Mouse (Mus musculus): ENCODE data around the gene Coro1c. TPM values are rescaled to one million over a fixed set of nuclear protein-coding genes. Genes with fewer than 3 reads are reported as not detected.

Gene Coro1c
- total RNA-seq, 2 experiments from 2014 or later, result 55.8 to 80.5 TPM

GRCm38 (mm10) chr5:113862418-113862817, 46.1 kb downstream of the Coro1c start:
- no peak for ATAC-seq (replicated peaks; ENCODE audit: poor library complexity, severe bottlenecking)

DNA sequence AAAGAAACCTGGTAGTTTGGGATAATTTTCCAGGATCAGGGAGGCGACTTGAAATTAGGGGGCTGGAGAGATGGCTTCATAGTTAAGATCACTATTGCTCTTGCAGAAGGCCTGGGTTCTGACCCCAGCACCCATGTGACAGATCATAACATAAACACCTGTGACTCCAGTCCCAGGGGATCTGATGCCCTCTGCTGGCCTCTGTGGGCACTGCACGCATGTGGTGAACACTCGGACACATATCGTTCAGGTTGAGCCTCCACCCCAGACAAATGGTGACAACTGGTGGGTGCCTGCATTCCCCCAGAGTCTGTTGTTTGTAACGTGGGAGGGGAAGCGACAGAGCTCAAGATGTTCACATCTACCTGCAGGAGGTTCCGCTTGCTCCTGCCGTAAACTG, 47.3 kb downstream of the Coro1c start:
- ATAC-seq (replicated peaks; ENCODE audit: poor library complexity, severe bottlenecking), result no peak

DNA sequence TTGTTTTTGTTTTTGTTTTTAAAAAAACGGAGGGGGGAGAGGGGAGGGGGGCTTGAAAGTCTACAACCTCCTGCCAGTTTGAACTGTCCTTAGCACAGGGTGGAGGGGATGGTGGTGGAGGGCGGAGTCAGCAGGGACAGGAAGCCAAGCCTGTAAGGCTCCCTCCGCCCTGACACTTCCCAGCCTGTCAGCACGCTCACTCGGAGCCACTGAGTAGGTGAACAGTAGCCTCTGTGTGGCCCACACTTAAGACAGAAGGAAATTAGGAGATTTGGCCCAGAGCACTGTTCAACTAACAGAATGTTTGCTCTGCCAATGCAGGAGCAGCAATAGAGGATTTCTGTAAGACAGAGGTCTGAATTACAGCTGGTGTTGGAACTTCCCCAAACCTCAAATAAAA, 49.6 kb downstream of the Coro1c start:
- peak; percentile 44 for ATAC-seq (replicated peaks; ENCODE audit: poor library complexity, severe bottlenecking)

- no peak for ATAC-seq (replicated peaks; ENCODE audit: poor library complexity, severe bottlenecking)
Observed at GRCm38 (mm10) chr5:113858550-113858949, 50.0 kb downstream of the Coro1c start.

DNA sequence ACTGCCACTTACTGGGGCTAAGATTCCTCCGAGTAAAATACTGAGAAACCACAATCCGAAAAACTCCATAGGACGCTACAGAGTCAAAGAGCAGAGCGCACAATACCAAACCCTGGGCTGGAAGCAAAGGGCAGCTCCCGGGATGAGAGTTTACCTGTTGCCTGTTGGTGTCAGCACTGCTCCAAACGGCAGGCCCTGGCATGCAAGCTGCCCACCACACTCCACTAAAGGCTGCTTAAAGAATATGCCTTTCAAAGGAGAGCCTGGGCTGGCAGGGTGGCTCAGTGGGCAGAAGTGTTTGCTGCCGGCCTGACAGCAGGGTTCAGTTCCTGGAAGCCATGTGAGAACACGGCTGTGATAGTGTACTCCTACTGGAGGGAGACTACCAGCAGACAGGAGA, 50.9 kb downstream of the Coro1c start:
- ATAC-seq (replicated peaks; ENCODE audit: poor library complexity, severe bottlenecking), result no peak

DNA sequence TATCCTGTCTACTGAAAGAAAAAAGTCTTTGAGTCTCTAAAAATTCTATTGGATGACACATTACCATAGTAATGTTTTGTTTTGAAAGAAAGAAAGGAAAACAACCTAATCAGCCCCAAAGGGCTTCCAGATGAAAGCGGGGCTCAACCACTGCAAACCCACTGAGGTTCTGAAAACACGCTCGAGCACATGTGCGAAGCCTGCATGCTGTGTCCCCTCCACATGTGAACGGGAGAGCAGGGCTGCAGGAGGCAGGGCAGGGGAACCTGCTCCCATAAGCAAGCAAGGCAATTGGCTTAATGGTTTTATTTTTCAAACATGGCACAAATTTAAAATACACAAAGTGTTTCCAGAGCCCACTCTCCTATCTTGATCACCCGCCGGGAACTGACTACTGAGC, 51.9 kb downstream of the Coro1c start:
- no peak for ATAC-seq (replicated peaks; ENCODE audit: poor library complexity, severe bottlenecking)

DNA sequence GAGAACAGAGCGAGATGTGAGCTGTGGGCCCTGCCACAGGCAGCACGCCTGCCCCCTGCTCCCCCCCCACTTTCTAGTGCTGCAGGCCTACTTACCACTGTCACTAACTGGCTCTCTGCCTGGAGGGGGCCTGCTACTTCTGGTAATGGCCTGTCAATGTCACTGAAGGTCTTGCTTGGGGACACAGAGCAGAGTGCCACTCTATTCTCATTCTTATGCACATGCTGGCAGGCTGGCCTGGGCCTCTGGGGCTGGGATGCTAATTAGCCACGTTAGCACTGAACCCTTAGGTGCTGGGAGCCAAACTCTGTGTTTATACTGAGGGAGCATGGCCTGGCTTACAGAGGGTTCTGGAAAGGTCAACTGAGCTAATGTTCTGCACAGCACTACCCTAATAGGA, 52.9 kb downstream of the Coro1c start:
- ATAC-seq (replicated peaks; ENCODE audit: poor library complexity, severe bottlenecking), result no peak

GRCm38 (mm10) chr5:113855117-113855516, 53.4 kb downstream of the Coro1c start:
- no peak for ATAC-seq (replicated peaks; ENCODE audit: poor library complexity, severe bottlenecking)

DNA sequence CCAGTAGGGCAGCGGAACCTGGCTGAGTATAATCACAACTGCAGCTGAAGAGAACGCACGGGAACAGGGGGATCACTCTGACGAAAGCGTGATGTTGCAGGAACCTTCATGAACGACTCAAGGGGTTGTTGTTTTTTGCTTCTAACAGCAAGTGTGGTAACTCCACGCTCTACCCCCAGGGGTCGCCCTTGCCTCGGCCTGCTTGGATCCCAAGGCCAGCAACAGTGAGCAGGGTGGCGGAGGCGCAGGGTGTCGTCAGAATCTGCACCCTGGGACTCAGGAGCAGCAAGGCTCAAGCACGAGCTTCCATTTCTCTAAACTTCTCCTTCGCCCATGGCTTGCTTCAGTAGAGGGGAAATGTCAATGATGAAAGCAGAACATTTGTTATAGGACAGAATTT, 54.1 kb downstream of the Coro1c start:
- ATAC-seq (replicated peaks; ENCODE audit: poor library complexity, severe bottlenecking), result peak; percentile 84

- ATAC-seq (replicated peaks; ENCODE audit: poor library complexity, severe bottlenecking), result no peak
Observed at GRCm38 (mm10) chr5:113853541-113853940, 55.0 kb downstream of the Coro1c start.

DNA sequence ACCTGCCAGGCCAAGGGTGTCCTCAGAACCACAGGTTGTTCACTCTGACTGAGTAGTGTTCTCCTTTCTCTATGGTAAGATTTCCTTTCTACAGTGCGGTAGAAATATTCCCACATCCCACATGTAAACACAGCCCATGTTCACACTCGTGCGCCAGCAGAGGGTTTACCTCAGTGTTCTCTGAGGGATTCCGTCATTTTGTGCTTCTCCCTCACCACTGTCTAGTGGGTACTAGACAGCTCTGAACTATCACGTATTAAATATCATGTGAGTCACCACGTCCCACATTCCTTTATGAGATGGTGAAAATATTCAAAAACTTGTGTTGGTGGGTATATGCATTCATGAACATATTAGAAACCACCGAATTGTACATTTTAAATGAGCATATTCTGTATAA, 56.1 kb downstream of the Coro1c start:
- ATAC-seq (replicated peaks; ENCODE audit: poor library complexity, severe bottlenecking), result no peak

DNA sequence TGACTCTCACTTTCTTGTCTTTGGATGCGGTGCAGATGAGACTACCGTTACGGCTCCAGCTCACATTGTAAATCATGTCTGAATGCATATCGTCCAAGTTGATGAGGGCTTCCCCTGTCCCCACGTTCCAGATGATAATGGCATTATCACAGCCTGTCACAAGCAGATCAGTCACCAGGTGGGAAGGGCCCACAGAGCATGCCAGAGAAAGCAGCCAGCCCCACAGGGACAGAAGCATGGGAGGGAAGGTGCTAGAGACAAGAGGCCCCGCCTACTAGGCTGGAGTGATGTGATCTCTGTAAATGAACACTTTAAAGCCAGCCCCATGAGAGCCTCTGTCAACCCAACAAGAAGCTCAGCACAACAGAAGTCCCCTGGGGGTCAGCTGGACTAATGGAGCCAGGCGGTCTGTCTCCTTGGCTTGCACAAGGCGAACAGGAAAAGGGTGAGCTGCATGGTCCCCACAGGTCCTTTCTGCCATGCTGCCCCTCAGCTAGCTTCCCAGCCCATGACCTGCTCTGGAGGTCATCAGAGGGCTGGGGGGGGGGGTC, 57.8 kb downstream of the Coro1c start:
- no peak for ATAC-seq (replicated peaks; ENCODE audit: poor library complexity, severe bottlenecking)

DNA sequence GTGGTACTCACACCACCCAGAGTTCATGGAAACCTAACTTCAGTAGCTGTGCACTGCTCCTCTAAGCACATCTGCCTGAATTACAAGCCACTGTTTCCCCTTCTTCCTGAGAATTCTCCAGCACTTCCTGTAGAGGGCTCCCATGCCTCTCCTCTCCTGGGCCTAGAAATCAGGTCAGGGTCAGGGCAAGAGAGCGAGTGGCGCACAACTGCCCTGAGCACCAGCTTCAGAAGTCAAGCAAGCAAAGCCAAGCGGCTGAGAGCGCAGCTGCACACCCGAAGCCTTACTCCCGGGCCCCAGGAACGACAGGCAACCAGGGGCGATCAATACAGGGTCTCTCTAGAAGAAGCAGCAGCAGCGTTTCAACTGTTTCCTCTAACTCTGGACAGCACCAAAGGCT, 60.9 kb downstream of the Coro1c start:
- no peak for ATAC-seq (replicated peaks; ENCODE audit: poor library complexity, severe bottlenecking)

- no peak for ATAC-seq (replicated peaks; ENCODE audit: poor library complexity, severe bottlenecking)
Observed at GRCm38 (mm10) chr5:113846656-113847055, 61.9 kb downstream of the Coro1c start.

DNA sequence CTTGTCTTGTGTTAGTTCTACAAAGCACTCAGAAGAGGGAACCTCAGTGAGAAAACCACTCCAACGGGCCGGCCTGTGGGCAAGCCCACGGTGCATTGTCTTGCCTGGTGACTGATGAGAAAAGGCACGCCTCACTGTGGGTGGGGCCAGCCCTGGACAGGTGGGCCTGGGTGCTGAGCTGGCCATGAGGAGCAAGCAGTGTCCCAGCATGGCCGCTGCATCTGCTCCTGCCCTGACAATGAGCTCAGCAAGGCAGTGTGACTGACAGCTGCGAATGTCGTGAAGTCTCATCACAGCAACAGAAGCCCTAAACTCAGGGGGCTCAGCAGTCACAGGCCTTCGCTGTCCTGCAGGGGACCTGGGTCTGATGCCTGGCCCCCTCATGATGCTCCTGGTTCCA, 62.9 kb downstream of the Coro1c start:
- ATAC-seq (replicated peaks; ENCODE audit: poor library complexity, severe bottlenecking), result no peak

DNA sequence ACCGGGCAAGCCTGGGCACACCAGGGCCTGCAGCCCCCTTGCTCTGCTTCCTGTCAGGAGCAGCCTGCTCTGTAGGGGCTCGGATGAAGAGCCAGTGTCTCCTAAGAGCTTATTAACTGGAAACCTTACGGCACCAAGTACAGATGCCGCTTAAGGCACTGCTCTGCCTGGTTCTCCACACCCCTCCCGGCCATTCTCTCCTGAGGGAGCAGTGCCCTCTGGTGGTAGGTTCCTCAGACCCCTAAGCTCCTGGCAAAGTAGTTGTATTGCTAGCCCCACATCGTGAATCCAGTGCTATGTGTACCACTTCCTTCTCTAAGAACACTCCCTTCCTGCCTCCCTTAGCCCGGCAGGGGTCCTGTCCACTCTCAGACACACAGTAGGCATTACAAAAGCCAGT, 63.8 kb downstream of the Coro1c start:
- peak; percentile 33 for ATAC-seq (replicated peaks; ENCODE audit: poor library complexity, severe bottlenecking)

- ATAC-seq (replicated peaks; ENCODE audit: poor library complexity, severe bottlenecking), result no peak
Observed at GRCm38 (mm10) chr5:113844106-113844505, 64.5 kb downstream of the Coro1c start.

- ATAC-seq (replicated peaks; ENCODE audit: poor library complexity, severe bottlenecking), result no peak
Observed at GRCm38 (mm10) chr5:113842906-113843305, 65.7 kb downstream of the Coro1c start.

- ATAC-seq (replicated peaks; ENCODE audit: poor library complexity, severe bottlenecking), result peak; percentile 60
Observed at GRCm38 (mm10) chr5:113842244-113842643, 66.3 kb downstream of the Coro1c start.

- peak; percentile 64 for ATAC-seq (replicated peaks; ENCODE audit: poor library complexity, severe bottlenecking)
Observed at GRCm38 (mm10) chr5:113841243-113842225, 67.0 kb downstream of the Coro1c start.

GRCm38 (mm10) chr5:113840443-113840842, 68.1 kb downstream of the Coro1c start:
- ATAC-seq (replicated peaks; ENCODE audit: poor library complexity, severe bottlenecking), result peak; percentile 23

- peak; percentile 64 for ATAC-seq (replicated peaks; ENCODE audit: poor library complexity, severe bottlenecking)
Observed at GRCm38 (mm10) chr5:113836961-113837360, 71.6 kb downstream of the Coro1c start.

Measured in granulocyte monocyte progenitor cell, adult 5-6 weeks (primary cell).